Mouse (Mus musculus) lung, postnatal 36 days (tissue): ENCODE measurements around the gene Gm3854.
"Not testable (repeated sequence)": the region's sequence is repeated elsewhere in the genome, so short reads cannot be mapped to it uniquely, and the experiment has no call there.

Experiments used
- DNase-seq: peaks from one replicate; pipeline ENCODE4 v3.0.0; 2022; ENCODE audit warnings: mixed read lengths

Gm3854 gene

DNA sequence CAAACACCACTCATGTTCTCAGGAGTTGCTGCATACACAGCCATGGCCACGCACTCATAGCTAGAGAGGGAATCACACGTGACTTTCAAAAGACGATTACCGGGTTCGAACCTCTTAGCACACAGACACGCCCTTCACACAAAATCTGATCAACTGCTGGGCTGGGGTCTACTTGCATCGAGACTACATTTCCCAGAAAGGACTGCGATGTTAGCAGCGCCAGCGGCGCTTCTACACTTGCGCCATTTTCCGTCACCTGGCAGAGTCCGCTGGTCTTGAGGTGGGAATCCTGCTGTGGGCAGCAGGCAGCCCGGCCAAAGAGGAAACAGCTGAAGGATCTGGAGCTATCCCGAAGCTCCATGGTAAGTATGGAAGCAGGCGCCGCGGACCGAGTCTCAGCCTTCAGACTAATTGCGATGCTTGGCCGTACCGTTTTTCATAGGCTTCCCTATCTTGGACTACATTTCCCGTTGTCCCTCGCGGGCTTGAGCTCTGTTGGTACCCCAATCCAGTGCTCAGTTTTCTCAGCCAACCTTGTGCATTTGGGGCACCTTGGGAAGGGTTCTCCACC is at the start of gene Gm3854:
Gene Gm3854, plus strand, starts transcription at position 259 of the 571 bp plus-strand sequence.
- peak; percentile 43 for DNase-seq

- peak; percentile 40 for DNase-seq
Observed at GRCm38 (mm10) chr7:6300796-6301195, 42.8 kb upstream of the Gm3854 start.

- DNase-seq = no peak
Observed at GRCm38 (mm10) chr7:6330458-6331232, 12.9 kb upstream of the Gm3854 start.

DNA sequence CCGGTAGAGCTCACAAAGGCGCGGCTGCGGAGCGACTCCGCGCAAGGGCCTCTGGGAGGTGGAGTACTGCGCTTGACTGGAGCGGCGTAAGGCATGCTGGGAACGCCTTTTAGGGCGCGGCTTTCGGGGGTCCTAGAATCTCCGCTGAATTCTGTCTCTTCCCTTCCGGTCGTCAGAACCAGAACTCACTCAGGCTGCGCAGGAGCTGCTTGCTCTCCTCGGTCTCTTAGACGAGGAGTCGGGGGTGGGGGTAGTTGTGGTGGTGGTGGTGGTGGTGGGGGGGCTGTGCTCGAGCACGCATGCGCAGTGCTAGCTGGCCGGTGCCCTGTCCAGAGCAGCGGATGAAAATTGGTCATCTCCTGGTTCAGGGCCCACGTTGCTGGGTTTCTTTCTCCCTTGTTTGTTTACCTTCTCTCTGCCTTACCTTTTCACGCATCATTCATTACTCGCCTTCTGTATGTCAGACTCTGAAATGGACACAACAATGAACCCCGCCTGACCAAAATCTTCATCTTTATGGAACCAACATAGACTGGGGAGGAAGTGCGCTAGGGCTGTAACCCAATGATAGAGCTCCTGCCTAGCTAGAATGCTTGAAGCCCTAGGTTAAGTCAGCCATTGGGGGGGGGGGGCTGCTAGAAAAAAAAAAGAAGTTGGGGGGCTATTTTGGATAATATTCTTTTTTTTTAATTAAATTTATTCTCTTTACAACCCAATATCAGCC is 12.2 kb upstream of the Gm3854 start, which contains the start of gene Zfp583:
Gene Zfp583, minus strand, starts transcription at position 53 of the 724 bp plus-strand sequence.
- peak; percentile 89 for DNase-seq

GRCm38 (mm10) chr7:6339865-6340264 is 3.7 kb upstream of the Gm3854 start:
- DNase-seq = no peak

- no peak for DNase-seq
Observed at GRCm38 (mm10) chr7:6344124-6344523, 565 bp downstream of the Gm3854 start.

DNA sequence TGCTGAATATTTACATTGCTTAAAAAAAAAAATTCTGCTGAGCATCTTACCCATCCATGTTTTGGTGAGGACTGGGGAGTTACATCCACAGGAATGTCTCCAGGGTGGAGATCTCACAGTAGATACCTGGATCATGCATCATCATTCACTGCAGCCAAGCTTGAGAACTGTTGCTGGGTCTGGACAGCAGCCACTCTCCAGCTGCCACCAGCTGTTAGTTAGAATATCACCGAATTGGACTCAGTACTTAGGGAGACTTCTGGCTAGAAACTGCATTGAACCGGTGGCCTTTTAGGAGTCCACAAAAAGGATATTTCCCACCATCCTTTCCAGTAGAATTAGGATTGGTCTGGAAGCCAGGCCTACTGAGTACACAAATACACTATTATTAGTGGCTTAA is 14.6 kb downstream of the Gm3854 start:
- no peak for DNase-seq

DNA sequence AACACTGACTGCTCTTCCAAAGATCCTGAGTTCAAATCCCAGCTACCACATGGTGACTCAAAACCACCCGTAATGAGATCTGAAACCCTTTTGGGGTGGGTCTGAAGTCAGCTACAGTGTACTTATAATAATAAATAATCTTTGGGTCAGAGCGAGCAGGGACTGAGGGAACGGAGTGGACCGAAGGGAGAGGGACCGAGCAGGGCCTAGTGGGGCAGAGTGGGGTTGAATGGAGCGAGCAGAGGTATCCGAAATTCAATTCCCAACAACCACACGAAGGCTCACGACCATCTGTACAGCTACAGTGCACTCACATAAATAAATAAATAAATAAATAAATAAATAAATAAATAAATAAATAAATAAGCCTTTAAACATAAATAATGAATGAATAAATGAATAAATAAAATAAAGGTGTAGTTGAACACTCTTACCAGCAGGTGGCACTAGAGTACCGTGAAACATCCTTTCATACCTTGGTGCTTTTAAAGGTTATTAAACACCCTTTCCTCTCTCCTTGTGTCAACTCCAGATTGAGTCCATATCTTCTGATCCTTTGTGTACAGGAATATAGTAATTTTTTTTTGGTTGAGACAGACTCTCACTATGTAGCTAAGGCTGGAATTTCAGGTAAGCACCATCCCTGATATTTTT is 15.5 kb downstream of the Gm3854 start:
- DNase-seq = peak; percentile 63

DNA sequence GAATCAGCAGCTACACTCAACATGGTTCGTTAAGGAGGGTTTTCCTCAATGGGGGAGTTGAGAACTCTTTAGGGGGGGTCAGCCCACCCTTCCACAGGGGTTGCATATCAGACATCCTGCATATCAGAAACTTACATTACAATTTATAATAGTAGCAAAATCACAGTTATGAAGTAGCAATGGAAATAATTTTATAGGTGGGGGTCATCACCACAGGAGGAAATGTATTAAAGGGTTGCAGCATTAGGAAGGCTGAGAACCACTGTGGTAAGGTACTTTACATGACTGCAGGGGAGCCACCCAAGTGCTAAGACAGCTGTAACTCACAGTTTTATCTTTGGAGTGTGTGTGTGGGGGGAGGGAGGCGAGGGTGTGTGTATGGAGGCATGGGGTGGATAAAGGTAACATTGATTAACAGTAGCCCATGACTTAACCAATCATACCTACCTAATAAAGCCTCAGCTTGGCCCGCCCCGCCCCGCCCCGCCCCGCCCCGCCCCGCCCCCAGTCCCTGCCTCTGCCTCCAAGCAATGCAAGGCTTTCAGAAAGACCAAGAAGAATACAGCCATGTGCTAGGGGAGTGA is 17.0 kb downstream of the Gm3854 start:
- DNase-seq = no peak

DNA sequence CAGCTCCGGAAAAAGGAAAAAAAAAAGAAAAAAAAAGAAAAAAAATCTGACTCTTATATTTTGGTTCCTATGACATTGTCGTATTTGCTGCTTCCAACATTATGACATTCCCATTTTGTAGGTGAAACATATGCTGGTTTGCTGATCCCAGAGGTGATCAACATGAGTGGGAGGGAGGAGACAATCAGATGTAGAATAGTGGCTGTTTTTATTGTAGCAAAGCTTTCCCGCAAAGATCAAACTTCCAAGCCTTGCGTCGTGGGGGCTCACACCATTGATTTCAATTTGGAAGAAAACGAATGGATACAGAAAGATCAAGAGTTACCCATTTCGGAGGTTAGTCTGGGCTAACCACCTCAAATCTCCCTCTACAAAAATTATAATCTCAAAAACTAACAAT is 18.2 kb downstream of the Gm3854 start:
- no peak for DNase-seq

- DNase-seq = peak; percentile 100
Observed at GRCm38 (mm10) chr7:6362268-6363046, 18.9 kb downstream of the Gm3854 start.

- DNase-seq = peak; percentile 90
Observed at GRCm38 (mm10) chr7:6363047-6363488, 19.5 kb downstream of the Gm3854 start, which contains the start of gene Zfp78. TSS of gene Zfp78 (plus strand) at chr7:6363280.

DNA sequence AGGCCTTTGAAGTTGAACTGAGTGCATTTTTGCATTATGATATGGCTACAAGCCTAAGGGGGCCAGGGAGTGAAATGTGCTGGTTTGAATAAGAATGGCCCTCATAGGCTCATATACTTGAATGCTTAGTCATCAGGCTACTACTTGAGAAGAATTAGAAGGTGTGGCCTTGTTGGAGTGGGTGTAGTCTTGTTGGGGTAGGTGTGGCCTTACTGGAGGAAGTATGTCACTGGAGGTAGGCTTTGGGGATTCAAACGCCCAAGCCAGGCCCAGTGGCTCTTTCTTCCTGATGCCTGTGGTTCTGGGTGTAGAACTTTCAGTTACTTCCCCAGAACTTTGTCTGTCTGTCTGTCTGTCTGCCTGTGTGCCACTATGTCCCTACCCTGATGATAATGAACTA is 21.2 kb downstream of the Gm3854 start:
- no peak for DNase-seq

DNA sequence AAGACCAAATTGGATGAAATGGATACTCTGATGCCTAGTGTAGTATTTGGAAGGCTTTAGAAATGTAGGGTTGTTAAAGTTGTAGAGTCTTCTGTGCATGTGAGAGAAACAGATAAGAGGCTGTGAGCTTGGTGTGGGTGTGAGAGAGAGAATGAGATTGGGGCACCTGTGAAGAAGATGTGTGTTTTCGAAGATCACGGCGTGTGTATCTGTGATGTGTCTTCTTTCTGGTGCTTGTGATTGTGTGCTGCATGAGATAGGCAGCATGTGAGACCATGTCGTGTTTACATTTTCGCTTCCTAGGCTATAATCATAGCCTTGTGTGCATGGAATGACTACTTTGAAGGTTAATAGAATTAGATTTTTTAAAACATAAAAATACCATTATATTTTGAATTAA is 23.6 kb downstream of the Gm3854 start:
- DNase-seq = no peak

GRCm38 (mm10) chr7:6368146-6368545 is 24.6 kb downstream of the Gm3854 start:
- not testable (repeated sequence) for DNase-seq

GRCm38 (mm10) chr7:6369460-6369859 is 25.9 kb downstream of the Gm3854 start:
- DNase-seq = no peak

- DNase-seq = no peak
Observed at GRCm38 (mm10) chr7:6372993-6373392, 29.4 kb downstream of the Gm3854 start.

GRCm38 (mm10) chr7:6378441-6378840 is 34.9 kb downstream of the Gm3854 start:
- no peak for DNase-seq

DNA sequence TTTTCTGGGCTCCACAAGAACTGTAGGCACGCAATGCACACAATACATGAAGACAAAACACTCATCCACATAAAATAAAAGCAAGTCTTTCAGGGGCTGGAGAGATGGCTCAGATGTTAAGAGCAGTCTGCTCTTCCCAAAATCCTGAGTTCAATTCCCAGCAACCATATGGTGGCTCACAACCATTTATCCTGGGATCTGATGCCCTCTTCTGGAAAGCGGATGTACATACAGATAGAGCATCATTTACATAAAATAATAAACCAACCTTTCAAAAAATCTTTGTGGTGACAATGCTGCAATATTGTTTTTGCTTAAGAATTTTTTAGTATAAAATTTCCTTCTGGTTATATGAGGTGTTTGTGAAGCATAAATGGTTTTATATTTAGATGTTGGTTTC is 37.9 kb downstream of the Gm3854 start:
- no peak for DNase-seq

DNA sequence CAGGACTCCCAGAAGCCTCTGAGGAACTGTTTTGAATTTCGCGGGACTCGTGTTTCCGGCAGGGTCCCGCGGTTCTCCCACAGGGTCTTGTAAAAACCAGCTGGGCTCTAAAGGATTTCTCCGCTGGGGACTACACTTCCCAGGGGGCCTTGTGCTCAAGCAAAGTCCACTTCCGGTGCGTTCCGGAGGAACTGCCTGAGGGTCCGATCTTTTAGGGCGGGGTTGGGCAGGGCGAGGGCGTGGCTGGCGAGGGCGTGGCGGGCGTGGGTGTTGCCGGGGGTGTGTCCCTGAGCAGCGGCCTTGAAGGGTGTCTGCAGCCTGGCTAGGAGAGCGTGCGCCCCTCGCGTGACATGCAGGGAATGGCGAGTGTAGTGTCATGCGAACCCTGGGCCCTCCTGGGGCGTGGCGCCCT is 39.5 kb downstream of the Gm3854 start, which contains the start of gene Zfp28:
Gene Zfp28, plus strand, starts transcription at position 252 of the 412 bp plus-strand sequence.
- DNase-seq = peak; percentile 95

DNA sequence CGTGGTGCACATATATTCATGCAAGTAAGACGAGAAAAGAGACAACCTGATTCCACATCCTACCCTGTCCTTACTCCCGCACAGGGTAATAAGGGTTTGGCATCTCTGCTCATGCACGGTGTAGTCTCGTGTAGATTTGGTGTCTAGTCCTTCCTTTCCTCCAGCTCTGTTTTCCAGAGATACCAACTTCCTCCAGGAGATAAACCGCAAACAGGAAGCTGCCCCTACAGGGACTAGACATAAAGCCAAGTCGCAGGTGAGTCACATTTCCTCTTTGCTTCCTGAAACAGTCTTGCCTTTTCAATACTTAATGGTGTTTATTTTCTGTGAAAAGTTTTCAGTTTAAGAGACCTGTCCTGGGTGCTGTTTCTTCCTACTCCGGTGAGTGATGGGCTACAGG is 40.5 kb downstream of the Gm3854 start:
- DNase-seq = no peak

GRCm38 (mm10) chr7:6386995-6387394 is 43.4 kb downstream of the Gm3854 start:
- DNase-seq = peak; percentile 53
